Mouse (Mus musculus) left cerebral cortex, postnatal 25 days (tissue): ENCODE measurements at regions not wholly inside any gene's neighbourhood (a gene's known extent, or its start where the extent isn't known, plus 50 kb on each side); places are given as distances from the start of the nearest gene placed in this dataset.

Experiments used
- DNase-seq, 2 experiments: peaks; one replicate each; pipeline ENCODE4 v3.0.0; 2022; ENCODE audit warnings: low spot score in 2 of 2, mixed read lengths in 1 of 2
- intact Hi-C: fragments of 180-260 bp; cut with DNase I; formaldehyde crosslinking; loops from one replicate; pipeline ENCODE4 v1.15.1; 2025

DNA sequence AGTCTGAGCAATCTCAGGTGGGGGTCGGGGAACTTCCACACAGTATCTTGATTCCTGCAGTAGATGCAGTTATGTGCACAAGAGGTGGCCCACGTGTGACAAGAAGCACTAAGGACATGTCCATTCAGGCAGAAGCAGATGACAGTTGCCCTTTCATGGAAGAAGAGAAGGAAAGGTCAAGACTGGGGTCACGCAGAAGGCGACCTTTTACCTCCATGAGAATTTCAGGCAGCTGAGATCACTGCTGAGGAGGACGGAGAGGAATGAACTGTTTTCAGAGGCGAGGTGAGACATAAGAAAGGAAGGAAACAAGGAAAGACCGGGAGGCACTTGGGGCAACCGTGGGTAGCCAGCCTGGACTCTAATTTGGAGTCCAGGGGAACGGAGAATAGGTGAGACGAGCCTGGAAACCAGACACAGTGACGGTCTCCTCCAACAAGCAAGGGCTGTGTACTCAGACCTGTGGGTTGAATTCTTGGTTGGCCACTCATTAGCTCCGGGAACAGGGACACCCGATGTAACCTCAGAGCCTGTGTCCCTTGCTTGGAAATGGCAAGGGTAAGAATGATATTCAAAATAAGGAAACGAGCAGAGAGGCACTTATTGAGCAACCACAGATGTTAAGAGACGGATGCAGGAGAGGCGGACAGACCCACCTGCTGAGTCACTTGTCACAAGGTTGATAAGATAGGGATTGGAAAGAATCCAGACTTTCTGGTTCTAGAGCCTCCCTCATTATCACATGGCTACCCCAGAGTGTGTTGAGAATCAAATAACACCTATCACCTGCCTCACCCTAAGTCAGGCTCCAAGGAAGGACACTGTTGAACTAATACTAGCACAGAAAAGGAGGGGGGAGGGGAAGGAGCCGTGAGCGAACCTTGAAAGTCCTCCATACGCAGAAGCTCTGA, 121.4 kb upstream of the Adgrl2 start:
- no peak for DNase-seq
- intact Hi-C loops = no loop called here

DNA sequence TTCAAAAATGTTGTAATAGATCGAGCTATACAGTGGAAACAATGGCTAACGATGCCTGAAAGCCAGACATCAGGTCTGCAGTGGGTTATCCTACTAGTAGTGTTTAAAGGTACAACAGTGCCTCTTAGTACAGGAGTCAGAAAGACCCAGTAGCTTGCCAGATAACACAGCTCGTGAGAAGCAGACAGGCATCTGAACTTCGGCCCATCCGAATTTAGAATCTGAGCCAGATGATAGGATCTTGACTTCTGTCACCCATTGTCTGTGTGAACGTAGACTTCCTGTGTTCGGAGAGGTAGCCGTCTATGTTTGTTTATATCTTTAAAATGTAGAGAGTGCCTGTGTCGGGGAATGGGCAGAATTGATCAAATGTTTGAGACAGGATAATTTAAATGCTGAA, 120.5 kb upstream of the Adgrl2 start:
- no peak for DNase-seq
- intact Hi-C loops = no loop called here

DNA sequence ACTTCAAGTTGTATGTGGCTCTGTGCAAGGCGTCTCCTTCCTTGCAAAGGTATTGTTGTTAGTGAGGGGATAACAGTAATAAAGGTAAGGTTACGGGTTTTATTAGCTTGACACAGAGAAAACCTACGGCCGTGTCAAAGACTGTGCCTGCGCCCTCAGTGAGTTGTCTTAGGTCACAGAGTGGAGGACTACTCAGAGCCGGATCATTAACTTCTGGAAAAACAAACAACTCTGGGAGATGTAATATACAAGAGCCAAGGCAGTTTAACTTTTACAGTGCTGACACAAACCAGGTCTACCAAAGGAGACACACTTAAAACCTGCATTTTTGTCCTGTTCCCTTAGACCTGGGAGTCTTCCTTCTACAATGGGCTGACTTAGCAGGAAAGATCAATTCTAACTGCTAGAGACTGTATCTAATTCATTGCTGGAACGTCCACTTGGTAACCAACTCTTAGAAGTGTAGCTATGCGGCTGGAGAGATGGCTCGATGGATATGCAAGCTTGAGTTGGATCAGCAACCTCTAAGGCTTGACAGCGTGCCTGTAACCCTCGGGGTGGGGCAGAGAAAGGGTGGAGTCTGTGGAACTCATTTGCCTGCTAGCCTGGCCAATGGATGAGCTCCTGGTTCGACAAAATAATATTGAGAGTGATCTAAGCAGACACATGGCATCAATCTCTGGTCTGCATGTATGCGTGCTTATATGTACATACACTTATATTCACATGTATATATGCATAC, 115.5 kb upstream of the Adgrl2 start:
- intact Hi-C loops = no loop called here
- no peak for DNase-seq

DNA sequence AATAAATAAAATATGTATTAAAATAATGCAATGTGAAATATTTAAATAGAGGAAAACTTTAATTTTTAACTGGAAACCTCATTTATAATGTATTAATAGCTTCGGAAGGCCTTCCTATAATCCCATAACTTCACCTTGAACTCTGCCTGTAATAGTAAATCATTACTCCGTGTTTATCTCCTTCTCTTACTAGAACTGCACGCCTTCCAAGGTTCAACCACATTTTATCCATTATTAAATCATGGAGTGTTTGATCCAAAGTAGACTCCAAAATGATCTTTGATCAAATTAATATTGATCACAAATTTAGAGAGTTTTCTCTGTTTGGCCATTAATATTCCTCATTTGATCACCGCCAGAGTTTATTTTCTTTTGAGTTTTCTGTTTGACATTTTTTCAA, 114.8 kb upstream of the Adgrl2 start:
- intact Hi-C loops = no loop called here
- DNase-seq = no peak

DNA sequence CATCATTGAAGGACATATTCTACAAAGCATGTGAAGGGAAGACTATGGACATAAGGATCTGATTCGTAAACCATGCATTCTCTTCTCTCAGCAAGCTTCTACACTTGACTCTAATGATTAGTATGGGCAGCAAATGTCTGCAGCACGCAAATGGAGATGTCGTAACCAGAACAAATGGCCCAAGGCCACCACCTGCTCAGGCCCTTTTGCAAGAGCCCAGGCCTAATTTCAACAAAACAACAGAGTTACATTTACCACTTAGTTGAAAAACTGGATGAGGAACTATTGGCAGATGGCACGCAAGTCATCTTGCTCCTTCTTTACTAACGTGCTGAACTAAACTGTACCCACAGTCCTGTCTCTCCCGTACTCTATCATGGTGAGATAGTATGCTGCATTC, 113.7 kb upstream of the Adgrl2 start:
- intact Hi-C loops = no loop called here
- DNase-seq = no peak

DNA sequence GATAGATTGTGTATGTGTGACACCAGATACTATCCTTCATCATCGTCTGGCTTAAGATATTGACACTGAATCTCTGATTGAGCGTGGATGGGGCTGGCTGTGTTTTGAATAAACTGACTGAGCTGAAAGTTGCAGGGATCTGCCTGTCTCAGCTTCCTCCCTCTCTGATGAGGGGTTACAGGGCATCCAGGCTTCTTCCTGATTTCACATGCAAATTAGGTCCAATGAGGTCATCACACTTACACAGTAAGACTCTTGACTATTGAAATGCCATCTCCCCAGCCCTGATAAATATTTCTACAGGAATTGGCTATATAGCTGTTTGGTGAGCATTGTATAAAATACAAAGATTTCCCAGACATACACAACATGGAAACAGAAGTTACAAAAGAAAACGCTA, 113.1 kb upstream of the Adgrl2 start:
- no peak for DNase-seq
- intact Hi-C loops = no loop called here

DNA sequence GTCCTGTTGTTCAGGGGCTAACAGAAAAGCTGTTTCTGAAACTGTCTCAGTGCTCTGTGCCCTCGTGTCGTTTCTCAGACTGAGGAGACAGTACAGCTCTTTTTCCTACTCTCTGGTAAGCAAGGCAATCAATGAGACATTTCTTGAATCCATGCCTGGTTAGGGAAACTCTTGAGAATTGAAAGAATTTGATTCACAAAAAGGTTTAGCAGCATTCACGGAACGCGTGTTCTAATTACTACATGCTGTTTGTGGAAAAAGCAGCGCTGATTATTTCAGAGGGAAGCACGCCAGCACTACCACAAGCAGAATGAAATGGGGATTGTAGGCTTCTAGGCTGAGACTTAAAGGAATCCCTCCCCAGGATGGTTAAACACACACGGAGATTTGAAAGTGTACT, 112.5 kb upstream of the Adgrl2 start:
- peak in 1 of 2 experiments; percentile 47 for DNase-seq
- intact Hi-C loops = no loop called here

DNA sequence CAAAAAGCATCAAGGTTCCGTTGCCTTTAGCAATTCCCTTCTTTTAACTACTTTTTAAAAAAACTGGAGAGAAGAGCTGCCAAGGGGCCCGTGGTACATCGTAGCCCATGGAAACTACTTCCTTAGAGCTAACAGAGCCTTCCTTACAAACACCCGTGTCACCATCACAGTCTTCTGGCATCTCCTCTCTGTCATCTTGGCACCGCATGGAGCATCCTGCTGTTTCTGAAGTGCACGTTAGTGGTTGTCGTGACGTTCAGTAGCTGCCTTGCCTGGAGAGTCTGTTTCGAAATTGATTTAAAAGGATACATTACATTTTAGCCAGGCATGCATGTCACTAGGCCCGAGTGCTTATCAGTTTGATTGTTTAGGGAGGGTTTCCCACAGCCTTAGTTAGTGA, 111.4 kb upstream of the Adgrl2 start:
- intact Hi-C loops = no loop called here
- DNase-seq = no peak

DNA sequence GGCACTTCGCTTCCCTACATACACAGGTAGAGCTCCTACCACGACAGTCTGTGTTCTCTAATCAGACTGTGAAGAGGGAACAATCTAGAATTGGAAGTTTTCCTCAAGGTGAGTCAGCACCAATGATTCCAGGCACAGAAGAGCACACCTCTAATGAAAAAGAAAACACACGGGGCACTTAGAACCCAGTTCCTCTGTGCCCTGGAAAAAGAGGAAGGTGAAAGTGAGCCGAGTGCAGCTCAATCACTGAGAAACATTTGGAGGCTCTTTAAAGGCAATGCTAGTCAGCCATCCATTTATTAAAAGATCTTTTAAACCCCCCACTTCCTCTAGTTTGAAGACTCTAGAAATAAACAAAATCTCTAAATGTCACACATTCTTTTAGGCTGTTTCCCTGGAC, 108.4 kb upstream of the Adgrl2 start:
- intact Hi-C loops = no loop called here
- DNase-seq = no peak

DNA sequence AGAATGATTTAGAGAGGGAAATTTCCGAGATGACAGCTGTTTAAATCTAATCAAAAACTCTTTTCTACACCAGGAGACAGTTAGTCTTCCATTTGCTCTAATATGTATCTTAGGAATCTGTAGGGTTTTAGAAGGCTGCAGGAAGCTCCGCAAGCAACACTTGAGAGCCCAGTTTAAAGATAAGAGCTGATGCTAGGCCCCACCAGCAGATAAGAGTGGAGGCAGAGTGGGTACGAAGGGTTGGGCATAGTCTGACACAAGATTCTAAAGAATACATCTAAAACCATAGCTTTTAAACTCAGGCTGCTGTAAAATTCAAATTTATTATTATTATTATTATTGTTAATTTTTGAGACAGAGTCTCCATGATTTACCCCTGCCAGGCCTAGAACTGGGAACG, 106.7 kb upstream of the Adgrl2 start:
- no peak for DNase-seq
- intact Hi-C loops = no loop called here

DNA sequence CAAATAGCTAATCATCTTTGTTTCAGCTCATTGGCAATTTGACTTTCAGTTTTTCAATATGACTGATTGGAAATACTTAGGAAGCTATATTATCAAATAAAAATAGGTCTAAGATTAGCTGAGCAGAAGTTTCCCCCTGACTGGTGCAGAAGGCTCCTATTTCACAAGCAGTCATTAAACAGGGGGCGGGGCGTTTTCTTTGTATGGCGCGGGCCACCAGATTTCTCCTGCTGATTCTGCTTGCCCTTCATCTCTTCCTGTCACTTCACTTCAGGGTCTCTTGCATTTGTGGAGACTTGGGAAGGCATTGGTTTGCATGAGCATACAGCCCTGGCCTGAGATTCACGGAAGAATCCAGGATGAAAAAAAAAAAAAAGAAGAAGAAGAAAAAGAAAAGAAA, 102.3 kb upstream of the Adgrl2 start:
- intact Hi-C loops = no loop called here
- no peak for DNase-seq

DNA sequence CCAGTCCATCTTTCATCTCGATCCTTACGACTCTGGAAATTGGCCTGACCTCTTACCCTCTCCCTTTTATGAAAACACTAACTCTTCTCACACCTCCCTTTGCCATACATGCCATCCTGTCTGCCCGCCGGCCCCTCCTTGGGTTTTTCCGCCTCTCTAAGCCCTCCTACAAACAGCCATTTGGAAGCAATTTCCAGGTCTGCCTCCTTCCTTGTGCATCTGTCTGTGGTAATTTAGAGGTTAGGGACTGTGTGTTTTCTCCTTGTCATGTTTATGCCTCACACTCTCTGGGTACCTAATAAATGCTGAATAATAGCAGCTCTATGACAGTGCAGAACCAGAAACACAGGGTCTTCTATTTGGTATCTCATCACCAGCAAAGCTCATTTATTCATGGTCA, 99.7 kb upstream of the Adgrl2 start:
- intact Hi-C loops = no loop called here
- no peak for DNase-seq

DNA sequence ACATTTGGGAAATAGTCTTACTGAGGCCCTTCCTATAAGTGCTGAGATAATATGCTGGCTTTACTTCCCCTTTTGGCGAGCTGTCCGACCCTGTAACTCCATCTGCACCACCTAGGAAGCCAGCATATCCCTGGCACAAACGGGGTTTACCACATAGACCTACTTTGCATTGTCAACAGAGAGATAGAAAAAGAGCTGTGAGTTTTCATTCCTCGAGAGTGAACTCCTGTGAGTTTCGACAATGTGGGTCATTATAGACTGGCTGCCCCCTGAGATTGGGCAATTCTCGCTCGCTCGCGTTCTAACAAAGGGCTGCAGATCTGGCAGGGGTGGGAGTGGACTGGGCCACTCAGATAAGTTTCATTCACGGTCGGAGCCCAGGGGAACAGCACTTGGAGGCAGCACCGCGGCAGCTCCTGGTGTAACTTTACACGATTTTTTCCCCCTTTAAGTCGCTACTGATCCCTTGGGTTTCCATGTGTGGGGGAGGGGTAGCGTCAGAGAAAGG, 98.3 kb upstream of the Adgrl2 start:
- no peak for DNase-seq
- intact Hi-C loops = no loop called here

DNA sequence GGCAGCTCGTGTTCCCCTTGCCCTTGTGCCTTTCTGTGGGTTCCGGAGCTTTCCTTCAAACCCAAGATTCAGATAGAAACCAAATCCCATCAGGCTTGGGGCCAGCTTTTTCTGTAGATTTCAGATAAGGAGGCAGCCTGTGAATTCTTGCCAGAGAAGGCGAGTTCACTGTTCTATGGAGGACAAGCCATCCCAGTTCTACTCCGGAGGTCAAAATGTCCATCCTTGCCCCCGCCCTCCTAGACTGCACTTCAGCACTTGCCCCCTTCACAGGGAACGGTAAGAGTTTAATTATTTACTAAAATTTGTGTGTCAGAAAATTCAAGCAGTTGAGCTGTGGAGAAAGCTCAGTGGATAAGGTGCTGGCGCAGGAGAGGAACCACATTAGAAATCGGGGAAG, 97.1 kb upstream of the Adgrl2 start:
- DNase-seq = no peak

DNA sequence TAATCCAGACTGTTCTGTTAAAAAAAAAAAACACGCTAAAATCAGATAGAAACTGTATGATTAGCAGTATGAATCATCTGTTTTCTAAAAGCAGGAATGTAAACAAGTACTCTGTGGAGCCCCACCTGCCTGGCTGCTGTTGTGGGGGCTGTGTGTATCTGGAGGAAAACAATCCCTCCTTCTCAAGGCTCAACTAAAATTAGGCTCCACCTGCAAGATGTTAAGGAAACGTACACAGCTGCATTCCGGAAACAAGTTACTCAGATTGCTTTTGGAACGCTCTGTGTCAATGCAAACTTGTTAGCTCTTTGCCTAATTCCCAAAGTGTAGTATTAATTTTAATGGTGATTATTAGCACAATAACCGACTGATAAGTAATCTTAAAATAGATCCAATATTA, 96.3 kb upstream of the Adgrl2 start:
- intact Hi-C loops = no loop called here
- no peak for DNase-seq

More for the DNA sequence above, 97.1 kb upstream of the Adgrl2 start:
- intact Hi-C loops = no loop called here

DNA sequence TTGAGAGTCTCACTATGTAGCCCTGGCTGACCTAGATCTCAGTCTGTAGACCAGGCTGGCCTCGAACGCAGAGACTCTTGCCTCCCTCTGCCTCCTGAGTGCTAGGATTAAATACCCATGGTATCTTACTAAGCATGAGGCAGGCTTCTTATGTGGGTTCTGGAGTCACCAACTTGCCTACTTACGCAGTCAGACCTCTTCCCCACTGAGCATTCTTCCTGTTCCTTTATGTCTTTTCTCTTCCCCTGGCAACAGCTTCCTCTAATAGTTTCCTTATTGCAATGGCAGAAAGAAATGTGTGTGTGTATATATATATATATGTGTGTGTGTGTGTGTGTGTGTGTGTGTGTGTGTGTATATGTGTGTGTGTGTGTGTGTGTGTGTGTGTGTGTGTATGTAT, 95.7 kb upstream of the Adgrl2 start:
- intact Hi-C loops = no loop called here

DNA sequence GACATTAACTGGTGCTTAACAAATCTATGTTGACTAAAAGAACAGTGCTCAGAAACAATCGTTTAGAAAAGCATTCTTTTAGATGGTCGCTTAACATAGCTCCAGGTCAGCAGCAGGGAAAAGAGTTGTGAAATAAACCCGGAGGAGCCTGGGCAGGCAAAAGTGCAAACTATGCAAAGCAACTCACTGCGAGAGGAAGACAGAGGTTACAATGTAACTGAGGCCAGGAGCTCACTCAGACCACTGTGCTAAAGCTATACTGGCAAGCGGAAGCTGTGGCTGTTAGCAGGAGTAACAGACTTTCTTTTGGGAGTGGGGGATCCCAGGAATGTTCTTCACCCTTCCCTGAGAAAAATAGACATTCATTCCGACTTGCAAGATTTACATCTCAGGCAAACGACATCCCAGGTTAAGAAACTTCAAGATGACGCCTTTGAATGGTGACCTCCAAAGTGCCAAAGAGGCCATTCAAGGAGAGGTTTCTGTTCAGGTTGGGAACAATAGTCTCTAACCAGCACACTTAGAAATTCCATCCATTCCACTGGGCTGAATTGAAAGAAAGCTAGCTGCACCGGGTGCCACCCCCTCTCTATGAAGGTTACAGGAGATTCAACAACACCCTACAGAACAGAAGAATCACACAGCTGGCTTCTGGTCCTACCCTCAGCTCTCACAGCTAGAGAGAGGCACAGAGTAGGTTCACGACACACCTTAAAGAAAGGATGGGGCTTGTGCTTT, 94.7 kb upstream of the Adgrl2 start:
- DNase-seq = no peak
- intact Hi-C loops = no loop called here

More for the DNA sequence above, 95.7 kb upstream of the Adgrl2 start:
- no peak for DNase-seq

DNA sequence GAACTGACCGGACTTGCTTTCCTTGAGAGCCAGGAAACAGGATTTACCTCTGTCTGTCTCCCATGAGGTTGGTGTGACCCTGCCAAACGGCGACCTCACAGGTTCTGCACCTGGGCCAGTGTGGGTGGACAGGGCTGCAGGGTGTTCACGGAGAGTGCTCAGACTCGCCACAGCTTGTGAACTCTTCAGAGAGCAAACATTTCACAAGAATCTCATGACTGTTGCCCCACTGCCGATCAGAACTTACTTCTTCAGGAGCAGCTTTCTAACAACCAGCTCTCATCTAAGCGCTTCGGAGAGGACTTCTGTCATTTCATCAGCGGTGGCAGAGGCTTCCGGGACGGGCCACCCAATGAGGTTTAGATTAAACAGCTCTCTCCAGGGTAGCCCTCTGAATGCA, 93.0 kb upstream of the Adgrl2 start:
- DNase-seq = no peak
- intact Hi-C loops = no loop called here

DNA sequence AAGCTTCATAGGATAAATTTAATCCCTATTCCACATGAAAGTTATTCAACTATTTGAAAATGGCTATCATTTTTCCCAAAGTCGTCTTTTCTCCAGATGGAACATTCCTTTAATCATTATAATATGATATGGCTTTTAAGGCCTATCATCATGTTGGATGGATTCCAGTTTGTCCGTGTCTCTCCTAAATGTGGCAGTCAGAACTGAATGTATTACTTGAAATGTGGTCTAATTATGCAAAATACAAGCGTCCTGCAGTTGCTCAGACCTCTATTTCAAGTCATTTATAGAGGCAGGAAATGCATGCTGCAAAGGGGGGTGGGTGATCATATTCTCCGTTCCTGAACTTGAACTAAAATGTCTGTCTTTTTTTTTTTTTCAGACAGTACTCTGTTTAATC, 88.5 kb upstream of the Adgrl2 start:
- no peak for DNase-seq
- intact Hi-C loops = no loop called here

DNA sequence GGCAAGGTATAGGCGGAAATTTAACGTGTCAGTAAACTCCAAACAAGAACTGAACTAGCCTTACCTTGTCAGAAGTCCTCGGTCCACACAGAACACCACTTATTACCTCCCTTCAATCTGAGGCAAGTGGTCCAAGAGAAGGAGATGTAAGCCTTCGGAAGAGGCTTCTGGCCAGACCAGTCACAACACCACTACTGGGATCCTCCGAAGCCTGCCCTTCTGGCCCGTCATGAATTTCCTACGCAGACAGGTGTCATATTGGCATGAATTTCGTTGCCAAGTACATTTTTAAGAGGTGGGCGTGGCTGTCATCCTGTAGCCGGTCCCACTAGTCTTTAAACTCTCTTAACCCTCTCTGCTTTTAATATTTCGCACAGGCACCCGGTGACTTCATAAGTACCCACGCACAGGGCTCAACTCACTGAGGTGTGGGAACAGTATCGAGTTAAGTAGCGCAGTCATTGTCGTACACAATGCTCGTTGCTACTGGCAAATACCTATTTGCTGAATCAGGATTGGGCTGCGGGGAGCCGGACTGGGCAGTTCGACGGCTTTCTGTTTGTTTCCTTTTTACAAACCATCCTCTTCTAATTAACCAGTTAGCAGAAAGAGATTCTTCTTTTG, 86.7 kb upstream of the Adgrl2 start:
- intact Hi-C loops = no loop called here
- no peak for DNase-seq
